ENCODE assay signal across 8 mouse cellular contexts in genomic region chr2:38710304-38711241, GRCm38 (mm10). TPM values are rescaled to one million over a fixed set of nuclear protein-coding genes. Genes with fewer than 3 reads are reported as not detected.
A peak's percentile ranks its signal among the peaks of the same experiment; 100 is the strongest.
DNase-seq lines count a peak whose midpoint lies in the region; ATAC-seq lines count a peak whose summit lies in the region.
"Had no signal": no experiment of that assay in that cellular context is flagged by ENCODE, and none has a peak within 500 bp of the region (broad histone marks: within the 10 kb centered on the region; RNA-seq: fewer than 3 reads in every experiment).

No protein-coding gene starts in this region.

- DNase-seq in embryonic facial prominence, embryonic 14.5 days (ENCODE audit: low spot score), result no peak
- DNase-seq in urinary bladder, postnatal 14 days (ENCODE audit: low spot score), result no peak

- peak overlapping the region; percentile 37; the same call in 1 of the 2 replicates for H3K9ac ChIP-seq in embryonic facial prominence, embryonic 14.5 days (ENCODE audit: low read depth, low read length)
- no peak overlapping the region for H3K9ac ChIP-seq in hindbrain, embryonic 16.5 days (ENCODE audit: low read depth, low read length)
- H3K9ac ChIP-seq in liver, embryonic 12.5 days, result no peak overlapping the region
- no peak overlapping the region for H3K9ac ChIP-seq in stomach, embryonic 15.5 days

- H3K9me3 ChIP-seq in megakaryocyte, embryonic 14.5 days, result no peaks in the 10 kb centered on the region
- no peaks in the 10 kb centered on the region for H3K9me3 ChIP-seq in embryonic facial prominence, embryonic 14.5 days (ENCODE audit: control insufficient read depth, low read length)
- no peaks in the 10 kb centered on the region for H3K9me3 ChIP-seq in hindbrain, embryonic 16.5 days (ENCODE audit: control insufficient read depth, low read length)
- no peaks in the 10 kb centered on the region for H3K9me3 ChIP-seq in liver, embryonic 12.5 days (replicated peaks)
- no peaks in the 10 kb centered on the region for H3K9me3 ChIP-seq in stomach, embryonic 15.5 days

- H3K4me1 ChIP-seq in megakaryocyte, embryonic 14.5 days, result peaks cover 16% of the 10 kb centered on the region
- H3K4me1 ChIP-seq in embryonic facial prominence, embryonic 14.5 days (ENCODE audit: control insufficient read depth, insufficient read depth, low read length), result peaks cover 11% of the 10 kb centered on the region
- peaks cover 12% of the 10 kb centered on the region for H3K4me1 ChIP-seq in hindbrain, embryonic 16.5 days (ENCODE audit: control insufficient read depth, insufficient read depth, low read depth, low read length)
- H3K4me1 ChIP-seq in liver, embryonic 12.5 days, result peaks cover 16% of the 10 kb centered on the region
- H3K4me1 ChIP-seq in stomach, embryonic 15.5 days, result peaks cover 24% of the 10 kb centered on the region

- WGBS in embryonic facial prominence, embryonic 14.5 days, result under 1% methylated on average over 61 of the region's 75 CpGs
- WGBS in hindbrain, embryonic 16.5 days, result 1% methylated on average over 73 of the region's 75 CpGs
- WGBS in liver, embryonic 12.5 days (ENCODE audit: insufficient replicate concordance), result 2% methylated on average over 75 of the region's 75 CpGs
- 2% methylated on average over 75 of the region's 75 CpGs for WGBS in stomach, embryonic 15.5 days

- H3K4me3 ChIP-seq in megakaryocyte, embryonic 14.5 days (replicated peaks), result peak overlapping the region; percentile 74
- H3K4me3 ChIP-seq in embryonic facial prominence, embryonic 14.5 days (ENCODE audit: low read depth, low read length), result peak overlapping the region; percentile 30
- peak overlapping the region; percentile 27 for H3K4me3 ChIP-seq in hindbrain, embryonic 16.5 days (ENCODE audit: low read length)
- H3K4me3 ChIP-seq in liver, embryonic 12.5 days, result peak overlapping the region; percentile 25
- H3K4me3 ChIP-seq in stomach, embryonic 15.5 days (replicated peaks), result peak overlapping the region; percentile 26

- H3K27me3 ChIP-seq in megakaryocyte, embryonic 14.5 days (replicated peaks), result peaks cover 95% of the 10 kb centered on the region
- H3K27me3 ChIP-seq in embryonic facial prominence, embryonic 14.5 days (replicated peaks; ENCODE audit: control insufficient read depth, insufficient read depth, low read length), result peaks cover 88% of the 10 kb centered on the region
- H3K27me3 ChIP-seq in hindbrain, embryonic 16.5 days (replicated peaks; ENCODE audit: control insufficient read depth, insufficient read depth, low read length), result peaks cover 62% of the 10 kb centered on the region
- H3K27me3 ChIP-seq in liver, embryonic 12.5 days (replicated peaks), result peaks cover 93% of the 10 kb centered on the region
- H3K27me3 ChIP-seq in stomach, embryonic 15.5 days (replicated peaks), result peaks cover 89% of the 10 kb centered on the region

- no peak overlapping the region for H3K27ac ChIP-seq in embryonic facial prominence, embryonic 14.5 days (replicated peaks; ENCODE audit: low read depth, low read length)
- H3K27ac ChIP-seq in hindbrain, embryonic 16.5 days (ENCODE audit: low read depth, low read length), result no peak overlapping the region
- no peak overlapping the region for H3K27ac ChIP-seq in liver, embryonic 12.5 days
- no peak overlapping the region for H3K27ac ChIP-seq in stomach, embryonic 15.5 days

- no peak for ATAC-seq in megakaryocyte, adult 5-6 weeks (ENCODE audit: poor library complexity, severe bottlenecking)
- no peak for ATAC-seq in embryonic facial prominence, embryonic 14.5 days (ENCODE audit: low read depth)
- 0 out of 2 replicates have a peak, but pooled peaks have one; percentile 15 for ATAC-seq in hindbrain, embryonic 16.5 days
- ATAC-seq in liver, embryonic 12.5 days, result no peak
- no peak for ATAC-seq in stomach, embryonic 15.5 days (ENCODE audit: insufficient read depth, low FRiP score, low read depth)

- H3K4me2 ChIP-seq in embryonic facial prominence, embryonic 14.5 days (ENCODE audit: low read depth, low read length), result peak overlapping the region; percentile 49
- H3K4me2 ChIP-seq in hindbrain, embryonic 16.5 days (ENCODE audit: low read length), result peak overlapping the region; percentile 43
- peak overlapping the region; percentile 40 for H3K4me2 ChIP-seq in liver, embryonic 12.5 days
- peak overlapping the region; percentile 45 for H3K4me2 ChIP-seq in stomach, embryonic 15.5 days

- H3K36me3 ChIP-seq in megakaryocyte, embryonic 14.5 days (replicated peaks; ENCODE audit: low read length), result no peaks in the 10 kb centered on the region
- no peaks in the 10 kb centered on the region for H3K36me3 ChIP-seq in embryonic facial prominence, embryonic 14.5 days (ENCODE audit: control insufficient read depth, insufficient read depth, low read length)
- no peaks in the 10 kb centered on the region for H3K36me3 ChIP-seq in hindbrain, embryonic 16.5 days (ENCODE audit: control insufficient read depth, insufficient read depth, low read length)
- no peaks in the 10 kb centered on the region for H3K36me3 ChIP-seq in liver, embryonic 12.5 days
- no peaks in the 10 kb centered on the region for H3K36me3 ChIP-seq in stomach, embryonic 15.5 days

RNA-seq across cellular contexts. Expression of gene Nr5a1, which starts 3.8 kb away (rescaled TPM):
- polyA plus RNA-seq in megakaryocyte, embryonic 14.5 days (2012; ENCODE audit: insufficient read depth, low replicate concordance), result not detected in 2 replicates
- not detected in 2 replicates for total RNA-seq in megakaryocyte, adult 5-6 weeks (2015)
- not detected in 2 replicates for total RNA-seq in megakaryocyte, adult 5-6 weeks (2017)
- polyA plus RNA-seq in embryonic facial prominence, embryonic 14.5 days (2014; fragmentation: Nextera tagmentation; extraction: Ambion mirVana), result 0.21 TPM in 1 of 2 replicates, not detected in the other
- 0.16 TPM in 1 of 2 replicates, not detected in the other for polyA plus RNA-seq in hindbrain, embryonic 16.5 days (2015; fragmentation: Nextera tagmentation; extraction: Ambion mirVana)
- 0.04 TPM in 1 of 2 replicates, not detected in the other for polyA plus RNA-seq in liver, embryonic 12.5 days (2016; fragmentation: Nextera tagmentation; extraction: Ambion mirVana)
- polyA plus RNA-seq in stomach, embryonic 15.5 days (2015; fragmentation: Nextera tagmentation; extraction: Ambion mirVana), result 1.1 and 1.2 TPM in 2 replicates
- total RNA-seq: layer of hippocampus, postnatal 14 days had no signal
